Mouse (Mus musculus) G1E (cell line): ENCODE measurements around the gene Tymp. TPM values are rescaled to one million over a fixed set of nuclear protein-coding genes. Genes with fewer than 3 reads are reported as not detected.

Experiments
- ATAC-seq: 2 replicates; pipeline ENCODE4 v1.8.0; 2016; ENCODE audit warnings: mild to moderate bottlenecking; ENCODE audit not compliant: insufficient number of reproducible peaks, poor library complexity, low FRiP score, severe bottlenecking; ENCODE audit errors: extremely low read depth
- DNase-seq: peaks from one replicate; pipeline ENCODE4 v3.0.0; 2012; ENCODE audit warnings: low spot score
- H3K27me3 ChIP-seq: 2 replicates; pipeline ENCODE4 v1.6.1; 2012; ENCODE audit warnings: mild to moderate bottlenecking, low read length, inconsistent platforms; ENCODE audit not compliant: insufficient read depth
- H3K36me3 ChIP-seq: replicated peaks from 2 replicates; pipeline ENCODE3; 2012; ENCODE audit warnings: mild to moderate bottlenecking, inconsistent platforms
- H3K4me1 ChIP-seq: 2 replicates; pipeline ENCODE4 v1.6.1; 2012; ENCODE audit warnings: low read depth, low read length, inconsistent platforms, mixed read lengths; ENCODE audit not compliant: insufficient read depth
- H3K4me3 ChIP-seq: 2 replicates; pipeline ENCODE4 v1.5.1; 2012; ENCODE audit warnings: low read depth, mild to moderate bottlenecking, inconsistent platforms, low read length, moderate library complexity, mixed read lengths
- H3K9me3 ChIP-seq: replicated peaks from 2 replicates; pipeline ENCODE4 v1.6.1; 2012; ENCODE audit warnings: inconsistent platforms
- CTCF ChIP-seq: IDR thresholded peaks from 2 replicates; pipeline ENCODE4 v1.5.1; 2012; ENCODE audit warnings: low read depth, low read length, inconsistent platforms, mixed read lengths
- GATA1 ChIP-seq: IDR thresholded peaks from 2 replicates; pipeline ENCODE4 v1.6.1; 2012; ENCODE audit warnings: borderline replicate concordance, low read length, inconsistent platforms, mixed read lengths
- GATA2 ChIP-seq: IDR thresholded peaks from 2 replicates; pipeline ENCODE4 v1.6.1; 2012; ENCODE audit warnings: low read depth, low read length, inconsistent platforms, borderline replicate concordance
- POLR2AphosphoS5 ChIP-seq: IDR thresholded peaks from 2 replicates; pipeline ENCODE4 v1.6.1; 2012; ENCODE audit warnings: low read depth, low read length, inconsistent platforms; ENCODE audit not compliant: insufficient replicate concordance
- TAL1 ChIP-seq: conservative IDR thresholded peaks from 2 replicates; pipeline ENCODE4 v1.6.1; 2012; ENCODE audit warnings: low read depth, low read length, inconsistent platforms, mixed read lengths
- polyA plus RNA-seq: library from polyadenylated mRNA; stranded (reverse); fragments of >175 nt; gene quantifications from 2 replicates; pipeline ENCODE4 v1.2.3, GENCODE M21; 2012
- total RNA-seq, 2 experiments: library from RNA; stranded (forward) in 1 of 2; stranded (reverse) in 1 of 2; fragments of 200-1000 nt in 1 of 2; fragments of >200 nt in 1 of 2; fragmentation: Nextera tagmentation in 1 of 2; gene quantifications; 2 replicates each; pipeline ENCODE4 v1.2.3; 2014 to 2017

Tymp gene
- total and polyA plus RNA-seq, 3 experiments: 0.27 to 0.69 TPM; not detected in 1

DNA sequence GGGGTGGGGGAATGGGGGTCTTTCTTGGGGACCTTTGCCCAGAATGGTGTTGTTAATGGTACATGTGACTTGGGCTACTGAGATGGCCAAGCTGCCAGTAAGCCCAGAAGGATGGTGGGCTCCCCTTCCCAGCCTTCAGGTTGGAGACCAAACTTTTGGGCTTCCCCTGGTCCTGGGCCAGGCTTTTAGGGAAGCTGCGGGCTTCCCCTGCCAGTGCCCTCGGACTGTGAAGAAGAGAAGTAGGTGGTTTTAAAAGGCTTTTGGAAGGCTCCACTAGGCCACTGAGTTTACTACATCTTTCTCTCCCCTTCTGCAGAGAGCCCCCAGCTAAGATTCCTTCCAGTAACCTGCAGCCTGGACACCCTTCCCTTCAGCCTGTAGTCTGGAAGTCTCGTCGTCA, 53.2 kb downstream of the Tymp start:
- Histone ChIP-seq H3K36me3 (no peaks in the 10 kb centered on the region), H3K9me3 (no peaks in the 10 kb centered on the region), H3K4me1 (peaks cover 6% of the 10 kb centered on the region; the same call in 1 of the 2 replicates), H3K4me3 (no peak overlapping the region), H3K27me3 (peaks cover 48% of the 10 kb centered on the region)
- ATAC-seq (no peak), DNase-seq (no peak)
- no peak for TF ChIP-seq TAL1
- TF ChIP-seq CTCF: no peak
- TF ChIP-seq POLR2AphosphoS5: no peak
- TF ChIP-seq GATA1: no peak
- TF ChIP-seq GATA2: no peak

DNA sequence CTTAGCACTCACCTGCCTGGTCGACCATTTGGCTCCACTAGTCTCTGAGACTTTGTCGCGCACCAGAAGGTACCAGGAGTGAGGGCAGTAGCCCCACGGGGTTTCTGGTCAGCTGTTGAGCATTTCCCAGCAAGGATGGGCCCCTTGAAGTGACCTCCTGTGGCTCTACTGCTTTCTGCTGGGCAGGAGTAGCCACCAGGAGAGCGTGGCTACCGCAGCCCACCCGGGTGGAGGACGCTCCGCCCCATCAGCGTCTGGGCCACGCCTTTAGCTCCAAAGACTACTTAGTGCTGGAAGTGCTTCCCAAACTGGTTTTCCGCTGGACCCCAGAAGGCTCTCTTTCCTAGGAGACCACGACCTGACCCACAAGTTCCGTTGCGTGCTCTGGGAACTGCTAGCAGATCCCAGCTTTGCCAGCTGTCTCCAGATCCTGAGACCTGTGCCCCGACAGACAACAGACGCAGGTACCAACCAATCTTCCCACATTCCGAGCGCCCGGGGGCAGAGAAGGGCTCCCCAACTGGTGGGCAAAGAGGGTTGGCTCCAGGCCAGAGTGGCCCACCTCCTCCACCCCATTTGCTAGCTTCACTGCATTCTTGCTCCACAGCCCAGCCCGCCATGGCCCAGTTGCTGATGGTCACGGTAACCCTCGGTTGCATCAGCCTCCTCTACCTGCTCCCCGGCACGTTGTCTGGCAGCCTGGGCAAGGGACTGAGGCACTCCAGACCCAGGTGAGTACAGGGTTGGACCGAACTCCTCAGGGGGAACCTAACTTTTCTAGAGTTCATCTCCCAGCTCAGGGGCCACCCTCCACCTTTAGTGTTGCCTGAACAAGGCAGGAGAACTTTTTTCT, 53.9 kb downstream of the Tymp start, which contains the start of gene Adm2:
Gene Adm2, plus strand, starts transcription at position 51 of the 853 bp plus-strand sequence.
- DNase-seq (no peak), ATAC-seq (no peak)
- Histone ChIP-seq H3K4me1 (peaks cover 6% of the 10 kb centered on the region; the same call in 1 of the 2 replicates), H3K9me3 (no peaks in the 10 kb centered on the region), H3K4me3 (no peak within 1 kb of the TSS), H3K27me3 (peaks cover 43% of the 10 kb centered on the region), H3K36me3 (no peaks in the 10 kb centered on the region)
- no peak for TF ChIP-seq POLR2AphosphoS5
- no peak for TF ChIP-seq GATA2
- no peak for TF ChIP-seq GATA1
- no peak for TF ChIP-seq TAL1
- TF ChIP-seq CTCF: no peak

Other genes with a start within 250 kb of the Tymp start
Only the 20 nearest of the 24 such genes appear.
- gene Plxnb2, start 196.3 kb downstream of the Tymp start, total RNA-seq (2014; fragmentation: Nextera tagmentation): 9.9 and 10.6 TPM in 2 replicates
- gene Plxnb2, start 196.3 kb downstream of the Tymp start, total RNA-seq (2017): 1.8 and 3.1 TPM in 2 replicates
- gene Plxnb2, start 196.3 kb downstream of the Tymp start, polyA plus RNA-seq: 15.5 and 17.6 TPM in 2 replicates
- 3.5 and 4.0 TPM in 2 replicates for gene Dennd6b, start 180.5 kb downstream of the Tymp start, total RNA-seq (2014; fragmentation: Nextera tagmentation)
- 1.8 and 2.3 TPM in 2 replicates for gene Dennd6b, start 180.5 kb downstream of the Tymp start, total RNA-seq (2017)
- gene Dennd6b, start 180.5 kb downstream of the Tymp start, polyA plus RNA-seq: 7.3 and 7.6 TPM in 2 replicates
- gene Ppp6r2, start 165.5 kb downstream of the Tymp start, total RNA-seq (2014; fragmentation: Nextera tagmentation): 47.6 and 65.5 TPM in 2 replicates
- 34.9 and 104 TPM in 2 replicates for gene Ppp6r2, start 165.5 kb downstream of the Tymp start, total RNA-seq (2017)
- gene Ppp6r2, start 165.5 kb downstream of the Tymp start, polyA plus RNA-seq: 105 and 107 TPM in 2 replicates
- 100 and 128 TPM in 2 replicates for gene Sbf1, start 61.7 kb downstream of the Tymp start, total RNA-seq (2014; fragmentation: Nextera tagmentation)
- 40.5 and 42.5 TPM in 2 replicates for gene Sbf1, start 61.7 kb downstream of the Tymp start, total RNA-seq (2017)
- gene Sbf1, start 61.7 kb downstream of the Tymp start, polyA plus RNA-seq: 104 and 145 TPM in 2 replicates
- gene Adm2, start 54.3 kb downstream of the Tymp start, total RNA-seq (2014; fragmentation: Nextera tagmentation): not detected in 2 replicates
- not detected in 2 replicates for gene Adm2, start 54.3 kb downstream of the Tymp start, total RNA-seq (2017)
- 0.11 and 0.12 TPM in 2 replicates for gene Adm2, start 54.3 kb downstream of the Tymp start, polyA plus RNA-seq
- not detected in 2 replicates for gene Miox, start 42.6 kb downstream of the Tymp start, total RNA-seq (2014; fragmentation: Nextera tagmentation)
- 0.11 and 0.12 TPM in 2 replicates for gene Miox, start 42.6 kb downstream of the Tymp start, total RNA-seq (2017)
- not detected in 2 replicates for gene Miox, start 42.6 kb downstream of the Tymp start, polyA plus RNA-seq
- 42.7 and 76.3 TPM in 2 replicates for gene Lmf2, start 21.4 kb downstream of the Tymp start, total RNA-seq (2014; fragmentation: Nextera tagmentation)
- gene Lmf2, start 21.4 kb downstream of the Tymp start, total RNA-seq (2017): 13.7 and 15.3 TPM in 2 replicates
- gene Lmf2, start 21.4 kb downstream of the Tymp start, polyA plus RNA-seq: 116 and 125 TPM in 2 replicates
- 147 and 164 TPM in 2 replicates for gene Ncaph2, start 21.3 kb downstream of the Tymp start, total RNA-seq (2014; fragmentation: Nextera tagmentation)
- 130 and 148 TPM in 2 replicates for gene Ncaph2, start 21.3 kb downstream of the Tymp start, total RNA-seq (2017)
- gene Ncaph2, start 21.3 kb downstream of the Tymp start, polyA plus RNA-seq: 68.4 and 78.1 TPM in 2 replicates
- gene Sco2, start 3.2 kb downstream of the Tymp start, total RNA-seq (2014; fragmentation: Nextera tagmentation): 9.5 and 15.0 TPM in 2 replicates
- gene Sco2, start 3.2 kb downstream of the Tymp start, total RNA-seq (2017): 26.2 and 27.8 TPM in 2 replicates
- gene Sco2, start 3.2 kb downstream of the Tymp start, polyA plus RNA-seq: 62.3 and 64.6 TPM in 2 replicates
- not detected in 2 replicates for gene Odf3b, start 2.2 kb upstream of the Tymp start, total RNA-seq (2014; fragmentation: Nextera tagmentation)
- not detected in 2 replicates for gene Odf3b, start 2.2 kb upstream of the Tymp start, total RNA-seq (2017)
- gene Odf3b, start 2.2 kb upstream of the Tymp start, polyA plus RNA-seq: not detected in 2 replicates
- not detected in 2 replicates for gene Klhdc7b, start 7.9 kb upstream of the Tymp start, total RNA-seq (2014; fragmentation: Nextera tagmentation)
- gene Klhdc7b, start 7.9 kb upstream of the Tymp start, total RNA-seq (2017): 0.05 TPM in 1 of 2 replicates, not detected in the other
- not detected in 2 replicates for gene Klhdc7b, start 7.9 kb upstream of the Tymp start, polyA plus RNA-seq
- not detected in 2 replicates for gene Syce3, start 33.5 kb upstream of the Tymp start, total RNA-seq (2014; fragmentation: Nextera tagmentation)
- not detected in 2 replicates for gene Syce3, start 33.5 kb upstream of the Tymp start, total RNA-seq (2017)
- not detected in 2 replicates for gene Syce3, start 33.5 kb upstream of the Tymp start, polyA plus RNA-seq
- 3.7 and 7.7 TPM in 2 replicates for gene Cpt1b, start 48.8 kb upstream of the Tymp start, total RNA-seq (2014; fragmentation: Nextera tagmentation)
- gene Cpt1b, start 48.8 kb upstream of the Tymp start, total RNA-seq (2017): 2.1 and 2.6 TPM in 2 replicates
- 0.77 and 0.88 TPM in 2 replicates for gene Cpt1b, start 48.8 kb upstream of the Tymp start, polyA plus RNA-seq
- 4.9 and 7.4 TPM in 2 replicates for gene C730034F03Rik, start 52.5 kb upstream of the Tymp start, total RNA-seq (2014; fragmentation: Nextera tagmentation)
- 2.6 and 4.9 TPM in 2 replicates for gene C730034F03Rik, start 52.5 kb upstream of the Tymp start, total RNA-seq (2017)
- 0.24 and 0.25 TPM in 2 replicates for gene C730034F03Rik, start 52.5 kb upstream of the Tymp start, polyA plus RNA-seq
- gene Gm44502, start 52.7 kb upstream of the Tymp start, total RNA-seq (2014; fragmentation: Nextera tagmentation): not detected in 2 replicates
- 0.12 and 0.71 TPM in 2 replicates for gene Gm44502, start 52.7 kb upstream of the Tymp start, total RNA-seq (2017)
- 0.93 and 1.3 TPM in 2 replicates for gene Gm44502, start 52.7 kb upstream of the Tymp start, polyA plus RNA-seq
- gene Chkb, start 52.9 kb upstream of the Tymp start, total RNA-seq (2014; fragmentation: Nextera tagmentation): 19.3 and 32.8 TPM in 2 replicates
- gene Chkb, start 52.9 kb upstream of the Tymp start, total RNA-seq (2017): 42.5 and 51.0 TPM in 2 replicates
- gene Chkb, start 52.9 kb upstream of the Tymp start, polyA plus RNA-seq: 75.9 and 85.4 TPM in 2 replicates
- not detected in 2 replicates for gene Mapk8ip2, start 76.9 kb upstream of the Tymp start, total RNA-seq (2014; fragmentation: Nextera tagmentation)
- gene Mapk8ip2, start 76.9 kb upstream of the Tymp start, total RNA-seq (2017): 0.05 TPM in 1 of 2 replicates, not detected in the other
- gene Mapk8ip2, start 76.9 kb upstream of the Tymp start, polyA plus RNA-seq: 0.01 TPM in 1 of 2 replicates, not detected in the other
- gene Arsa, start 100.4 kb upstream of the Tymp start, total RNA-seq (2014; fragmentation: Nextera tagmentation): 12.2 and 12.8 TPM in 2 replicates
- 21.1 and 25.4 TPM in 2 replicates for gene Arsa, start 100.4 kb upstream of the Tymp start, total RNA-seq (2017)
- 37.5 and 39.2 TPM in 2 replicates for gene Arsa, start 100.4 kb upstream of the Tymp start, polyA plus RNA-seq
- not detected in 2 replicates for gene Shank3, start 122.6 kb upstream of the Tymp start, total RNA-seq (2014; fragmentation: Nextera tagmentation)
- gene Shank3, start 122.6 kb upstream of the Tymp start, total RNA-seq (2017): 0.46 and 0.55 TPM in 2 replicates
- gene Shank3, start 122.6 kb upstream of the Tymp start, polyA plus RNA-seq: 0.34 and 0.40 TPM in 2 replicates
- gene Acr, start 191.3 kb upstream of the Tymp start, total RNA-seq (2014; fragmentation: Nextera tagmentation): not detected in 2 replicates
- not detected in 2 replicates for gene Acr, start 191.3 kb upstream of the Tymp start, total RNA-seq (2017)
- not detected in 2 replicates for gene Acr, start 191.3 kb upstream of the Tymp start, polyA plus RNA-seq